Mouse (Mus musculus): ENCODE results near the gene Usp19.

- TF ChIP-seq POLR2A (IDR thresholded peaks at IDR 0.05; ENCODE audit: insufficient read depth, low read length) (no peak), CTCF (IDR thresholded peaks at IDR 0.05; ENCODE audit: low read depth, low read length) (no peak)
Observed at GRCm38 (mm10) chr9:108478638-108479156, 11.7 kb upstream of the Usp19 start.

Data from ES-Bruce4 (cell line).